Mouse (Mus musculus): ENCODE measurements around the gene Olfr654. TPM values are rescaled to one million over a fixed set of nuclear protein-coding genes. Genes with fewer than 3 reads are reported as not detected.

Gene Olfr654
- polyA plus RNA-seq (2014; fragmentation: Nextera tagmentation; extraction: Ambion mirVana), result not detected in 2 replicates

DNA sequence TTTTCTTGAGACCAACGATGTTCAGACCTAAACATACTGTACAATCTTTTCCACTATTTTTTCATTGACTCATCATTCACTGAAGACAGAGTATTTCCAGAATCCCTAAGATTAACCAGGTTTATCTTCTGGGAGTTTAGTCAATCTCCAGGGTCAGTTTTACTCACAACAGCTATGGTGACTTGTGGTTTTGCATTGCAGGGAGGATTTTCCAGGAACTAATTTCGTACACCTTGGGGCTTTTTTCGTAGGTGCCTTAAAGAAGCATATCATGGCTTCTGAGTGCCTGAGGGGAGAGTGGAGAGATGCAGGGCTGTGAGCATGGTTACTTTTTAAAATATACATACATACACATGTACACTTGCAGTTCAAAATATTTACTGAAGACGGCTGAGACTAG, at the start of gene Olfr654:
Olfr654 (plus strand) TSS at position 301 of the 400 bp plus-strand sequence.
- no peak within 1 kb of the TSS for H3K27ac ChIP-seq (ENCODE audit: low read depth)
- WGBS, result 68% methylated on average over 4 of the region's 4 CpGs
- DNase-seq (ENCODE audit: low spot score) (no peak), ATAC-seq (replicated peaks; ENCODE audit: low FRiP score, low TSS enrichment, low read depth) (no peak)
- no peaks in the 10 kb centered on the region for H3K27me3 ChIP-seq (replicated peaks; ENCODE audit: control insufficient read depth, insufficient read depth, low read length)
- no peak within 1 kb of the TSS for H3K4me3 ChIP-seq (ENCODE audit: low read depth, low read length)
- no peaks in the 10 kb centered on the region for H3K4me1 ChIP-seq (replicated peaks; ENCODE audit: control insufficient read depth, insufficient read depth, low read length)
- no peaks in the 10 kb centered on the region for H3K9me3 ChIP-seq (ENCODE audit: control insufficient read depth, low read length)
- no peaks in the 10 kb centered on the region for H3K36me3 ChIP-seq (ENCODE audit: control insufficient read depth, insufficient read depth, low read length)
- H3K4me2 ChIP-seq (ENCODE audit: low read length), result no peak within 1 kb of the TSS
- H3K9ac ChIP-seq (ENCODE audit: low read length), result no peak within 1 kb of the TSS

DNA sequence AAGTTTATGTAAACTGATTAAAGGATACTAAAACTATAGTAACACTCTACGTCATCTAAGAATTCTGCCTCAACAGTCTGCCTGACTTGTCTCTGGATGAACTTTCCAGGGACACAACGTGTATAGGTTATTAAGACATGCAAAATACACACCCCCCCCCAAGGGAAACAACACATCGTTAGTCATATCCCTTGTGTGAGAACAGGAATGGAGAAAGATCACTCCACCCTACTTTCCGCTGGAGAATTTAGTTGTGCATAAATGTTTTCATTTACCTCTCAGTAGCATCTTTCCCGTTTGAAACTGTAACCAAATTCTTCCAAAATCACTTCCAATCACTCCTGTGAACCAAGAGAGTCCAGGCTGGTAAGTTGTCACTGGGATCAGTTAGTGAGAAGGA, 37.0 kb upstream of the Olfr654 start, which contains the start of gene Olfr651:
Olfr651 (plus strand) TSS at position 301 of the 400 bp plus-strand sequence.
- H3K9me3 ChIP-seq (ENCODE audit: control insufficient read depth, low read length), result no peaks in the 10 kb centered on the region
- no peak for ATAC-seq (replicated peaks; ENCODE audit: low FRiP score, low TSS enrichment, low read depth)
- no peak within 1 kb of the TSS for H3K27ac ChIP-seq (ENCODE audit: low read depth)
- H3K4me3 ChIP-seq (ENCODE audit: low read depth, low read length), result no peak within 1 kb of the TSS
- no peaks in the 10 kb centered on the region for H3K27me3 ChIP-seq (replicated peaks; ENCODE audit: control insufficient read depth, insufficient read depth, low read length)
- H3K4me2 ChIP-seq (ENCODE audit: low read length), result no peak within 1 kb of the TSS
- WGBS, result 68% methylated on average over 5 of the region's 5 CpGs
- no peaks in the 10 kb centered on the region for H3K4me1 ChIP-seq (replicated peaks; ENCODE audit: control insufficient read depth, insufficient read depth, low read length)
- no peak within 1 kb of the TSS for H3K9ac ChIP-seq (ENCODE audit: low read length)
- DNase-seq (ENCODE audit: low spot score), result no peak
- H3K36me3 ChIP-seq (ENCODE audit: control insufficient read depth, insufficient read depth, low read length), result no peaks in the 10 kb centered on the region

DNA sequence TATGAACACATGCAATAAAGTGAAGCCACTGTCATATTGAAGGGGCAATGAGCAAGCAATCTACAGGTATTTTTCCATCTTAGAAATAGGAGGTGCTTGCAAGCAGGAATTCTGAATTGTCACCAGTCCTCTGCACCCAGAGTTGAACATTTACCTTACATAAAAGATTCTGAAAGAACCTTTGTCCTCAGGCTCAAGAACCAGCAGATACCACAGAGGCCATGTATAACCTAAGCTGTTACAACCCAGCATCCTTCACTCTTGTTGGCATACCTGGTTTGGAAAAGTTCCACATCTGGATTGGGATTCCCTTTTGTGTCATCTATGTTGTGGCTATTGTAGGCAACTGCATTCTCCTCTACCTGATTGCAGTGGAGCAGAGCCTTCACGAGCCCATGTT, 34.1 kb upstream of the Olfr654 start:
- H3K27me3 ChIP-seq (replicated peaks; ENCODE audit: control insufficient read depth, insufficient read depth, low read length), result no peaks in the 10 kb centered on the region
- ATAC-seq (replicated peaks; ENCODE audit: low FRiP score, low TSS enrichment, low read depth), result no peak
- no peaks in the 10 kb centered on the region for H3K36me3 ChIP-seq (ENCODE audit: control insufficient read depth, insufficient read depth, low read length)
- H3K4me2 ChIP-seq (ENCODE audit: low read length), result no peak overlapping the region
- H3K27ac ChIP-seq (ENCODE audit: low read depth), result no peak overlapping the region
- DNase-seq (ENCODE audit: low spot score), result no peak
- no peak overlapping the region for H3K4me3 ChIP-seq (ENCODE audit: low read depth, low read length)
- H3K9me3 ChIP-seq (ENCODE audit: control insufficient read depth, low read length), result no peaks in the 10 kb centered on the region
- 77% methylated on average over 1 of the region's 1 CpGs for WGBS
- H3K4me1 ChIP-seq (replicated peaks; ENCODE audit: control insufficient read depth, insufficient read depth, low read length), result no peaks in the 10 kb centered on the region
- no peak overlapping the region for H3K9ac ChIP-seq (ENCODE audit: low read length)

DNA sequence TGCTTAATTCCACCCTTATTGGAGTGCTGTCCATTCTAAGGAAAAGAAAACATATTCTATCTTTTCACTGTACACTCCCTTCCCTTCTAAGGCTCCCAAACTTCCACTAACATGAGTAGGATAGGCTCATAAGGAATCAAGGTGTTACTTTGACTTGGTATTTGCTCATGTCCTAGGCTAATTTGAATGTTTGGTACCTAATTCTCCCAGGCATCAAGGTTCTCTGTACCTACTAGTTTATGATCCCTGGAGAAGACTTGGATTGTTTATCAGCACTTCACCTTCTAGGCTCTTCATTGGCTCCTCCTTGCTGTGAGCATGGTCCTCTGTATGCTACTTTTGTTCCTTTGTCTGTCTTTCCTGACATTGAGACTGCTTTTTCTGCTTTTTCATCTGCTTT, 26.2 kb upstream of the Olfr654 start, which contains the start of gene Olfr652:
Olfr652 (plus strand) TSS at position 301 of the 400 bp plus-strand sequence.
- Histone ChIP-seq H3K9me3 (ENCODE audit: control insufficient read depth, low read length) (no peaks in the 10 kb centered on the region), H3K27ac (ENCODE audit: low read depth) (no peak within 1 kb of the TSS), H3K27me3 (replicated peaks; ENCODE audit: control insufficient read depth, insufficient read depth, low read length) (no peaks in the 10 kb centered on the region), H3K4me2 (ENCODE audit: low read length) (no peak within 1 kb of the TSS), H3K9ac (ENCODE audit: low read length) (no peak within 1 kb of the TSS), H3K4me3 (ENCODE audit: low read depth, low read length) (no peak within 1 kb of the TSS), H3K4me1 (replicated peaks; ENCODE audit: control insufficient read depth, insufficient read depth, low read length) (no peaks in the 10 kb centered on the region), H3K36me3 (ENCODE audit: control insufficient read depth, insufficient read depth, low read length) (no peaks in the 10 kb centered on the region)
- DNase-seq (ENCODE audit: low spot score) (no peak), ATAC-seq (replicated peaks; ENCODE audit: low FRiP score, low TSS enrichment, low read depth) (no peak)

DNA sequence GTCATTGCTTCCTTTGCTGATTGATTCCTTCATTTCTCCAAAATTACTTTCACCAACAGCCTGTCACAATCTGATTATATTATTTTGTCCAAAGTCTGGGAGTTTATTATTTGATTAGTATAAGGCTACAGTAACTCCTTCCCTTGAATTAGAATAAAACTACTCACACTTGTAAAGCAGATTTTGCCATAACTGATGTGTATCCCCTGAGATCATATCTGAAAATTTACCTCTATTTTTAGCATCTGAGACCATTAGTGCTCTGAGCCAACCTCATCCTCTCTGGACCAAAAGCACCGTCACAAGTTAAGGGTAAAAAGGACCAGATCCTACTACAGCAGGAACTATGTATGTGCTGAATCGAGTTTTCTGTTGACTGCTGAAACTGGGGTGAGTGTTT, 9.8 kb upstream of the Olfr654 start, which contains the start of gene Olfr653:
Olfr653 (plus strand) TSS at position 301 of the 400 bp plus-strand sequence.
- H3K4me1 ChIP-seq (replicated peaks; ENCODE audit: control insufficient read depth, insufficient read depth, low read length), result no peaks in the 10 kb centered on the region
- H3K27ac ChIP-seq (ENCODE audit: low read depth), result no peak within 1 kb of the TSS
- WGBS, result 63% methylated on average over 2 of the region's 2 CpGs
- DNase-seq (ENCODE audit: low spot score) (no peak), ATAC-seq (replicated peaks; ENCODE audit: low FRiP score, low TSS enrichment, low read depth) (no peak)
- H3K4me3 ChIP-seq (ENCODE audit: low read depth, low read length), result no peak within 1 kb of the TSS
- no peaks in the 10 kb centered on the region for H3K27me3 ChIP-seq (replicated peaks; ENCODE audit: control insufficient read depth, insufficient read depth, low read length)
- H3K9ac ChIP-seq (ENCODE audit: low read length), result no peak within 1 kb of the TSS
- no peak within 1 kb of the TSS for H3K4me2 ChIP-seq (ENCODE audit: low read length)
- H3K9me3 ChIP-seq (ENCODE audit: control insufficient read depth, low read length), result no peaks in the 10 kb centered on the region
- no peaks in the 10 kb centered on the region for H3K36me3 ChIP-seq (ENCODE audit: control insufficient read depth, insufficient read depth, low read length)

DNA sequence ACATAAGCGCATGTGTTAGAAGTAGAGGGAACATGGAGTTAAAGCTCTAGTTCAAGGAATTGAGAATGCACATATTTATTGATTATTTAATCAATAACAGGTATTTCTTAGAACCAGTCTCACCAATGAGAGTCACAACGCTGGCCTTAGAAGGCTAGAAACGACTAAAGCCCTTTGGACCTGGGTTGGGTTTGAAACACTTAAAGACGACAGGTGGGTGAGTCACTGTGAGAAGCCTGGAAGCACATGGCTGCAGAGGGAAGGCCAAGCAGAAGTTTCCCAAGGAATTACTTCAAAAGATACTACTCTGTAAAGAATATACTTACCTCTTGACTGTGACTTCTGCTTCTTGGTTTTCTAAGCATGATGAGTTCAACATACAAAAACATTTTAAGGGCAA, 6.0 kb upstream of the Olfr654 start:
- no peaks in the 10 kb centered on the region for H3K4me1 ChIP-seq (replicated peaks; ENCODE audit: control insufficient read depth, insufficient read depth, low read length)
- ATAC-seq (replicated peaks; ENCODE audit: low FRiP score, low TSS enrichment, low read depth) (no peak), DNase-seq (ENCODE audit: low spot score) (no peak)
- H3K27ac ChIP-seq (ENCODE audit: low read depth), result no peak overlapping the region
- no peak overlapping the region for H3K4me2 ChIP-seq (ENCODE audit: low read length)
- no peaks in the 10 kb centered on the region for H3K9me3 ChIP-seq (ENCODE audit: control insufficient read depth, low read length)
- WGBS, result 83% methylated on average over 4 of the region's 4 CpGs
- no peaks in the 10 kb centered on the region for H3K27me3 ChIP-seq (replicated peaks; ENCODE audit: control insufficient read depth, insufficient read depth, low read length)
- H3K9ac ChIP-seq (ENCODE audit: low read length), result no peak overlapping the region
- H3K4me3 ChIP-seq (ENCODE audit: low read depth, low read length), result no peak overlapping the region
- no peaks in the 10 kb centered on the region for H3K36me3 ChIP-seq (ENCODE audit: control insufficient read depth, insufficient read depth, low read length)

DNA sequence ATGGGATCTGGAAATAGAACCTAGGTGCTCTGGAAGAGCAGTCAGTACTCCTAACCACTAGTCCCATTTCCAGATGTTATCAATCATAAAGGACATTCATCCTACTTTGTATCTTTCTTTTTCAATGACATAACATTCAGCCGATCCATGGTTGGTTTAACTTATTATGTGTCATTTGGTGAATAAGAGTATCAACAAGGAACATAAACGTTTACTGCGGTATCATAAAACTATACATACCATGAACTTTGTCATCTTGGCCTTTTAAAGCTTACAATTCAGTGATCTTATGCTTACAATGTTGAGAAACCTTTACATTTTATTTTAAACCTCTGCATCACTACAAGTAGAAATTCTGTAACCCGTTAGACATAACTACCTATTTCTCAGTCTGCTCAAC, 5.4 kb upstream of the Olfr654 start:
- H3K4me2 ChIP-seq (ENCODE audit: low read length), result no peak overlapping the region
- DNase-seq (ENCODE audit: low spot score), result no peak
- no peak for ATAC-seq (replicated peaks; ENCODE audit: low FRiP score, low TSS enrichment, low read depth)
- H3K27me3 ChIP-seq (replicated peaks; ENCODE audit: control insufficient read depth, insufficient read depth, low read length), result no peaks in the 10 kb centered on the region
- WGBS, result 75% methylated on average over 4 of the region's 4 CpGs
- H3K9me3 ChIP-seq (ENCODE audit: control insufficient read depth, low read length), result no peaks in the 10 kb centered on the region
- H3K4me1 ChIP-seq (replicated peaks; ENCODE audit: control insufficient read depth, insufficient read depth, low read length), result no peaks in the 10 kb centered on the region
- no peak overlapping the region for H3K9ac ChIP-seq (ENCODE audit: low read length)
- H3K4me3 ChIP-seq (ENCODE audit: low read depth, low read length), result no peak overlapping the region
- H3K27ac ChIP-seq (ENCODE audit: low read depth), result no peak overlapping the region
- no peaks in the 10 kb centered on the region for H3K36me3 ChIP-seq (ENCODE audit: control insufficient read depth, insufficient read depth, low read length)

DNA sequence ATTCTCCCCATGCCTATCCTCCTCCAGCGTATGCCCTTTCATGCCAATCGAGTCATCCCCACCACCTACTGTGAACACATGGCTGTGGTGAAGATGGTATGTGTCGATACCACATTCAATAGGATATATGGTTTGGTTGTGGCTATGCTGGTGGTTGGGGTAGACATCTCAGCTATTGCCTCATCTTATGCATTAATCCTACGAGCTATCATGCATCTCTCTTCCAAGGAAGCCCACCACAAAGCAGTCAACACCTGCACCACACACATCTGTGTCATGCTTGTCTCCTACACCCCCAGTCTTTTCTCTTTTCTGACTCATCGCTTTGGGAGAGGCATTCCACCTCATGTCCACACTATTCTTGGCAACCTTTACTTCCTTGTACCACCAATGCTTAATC, 1.4 kb downstream of the Olfr654 start:
- H3K4me2 ChIP-seq (ENCODE audit: low read length), result no peak overlapping the region
- no peaks in the 10 kb centered on the region for H3K9me3 ChIP-seq (ENCODE audit: control insufficient read depth, low read length)
- no peak overlapping the region for H3K9ac ChIP-seq (ENCODE audit: low read length)
- ATAC-seq (replicated peaks; ENCODE audit: low FRiP score, low TSS enrichment, low read depth) (no peak), DNase-seq (ENCODE audit: low spot score) (no peak)
- H3K27ac ChIP-seq (ENCODE audit: low read depth), result no peak overlapping the region
- WGBS, result 86% methylated on average over 5 of the region's 5 CpGs
- no peaks in the 10 kb centered on the region for H3K4me1 ChIP-seq (replicated peaks; ENCODE audit: control insufficient read depth, insufficient read depth, low read length)
- H3K36me3 ChIP-seq (ENCODE audit: control insufficient read depth, insufficient read depth, low read length), result no peaks in the 10 kb centered on the region
- no peak overlapping the region for H3K4me3 ChIP-seq (ENCODE audit: low read depth, low read length)
- H3K27me3 ChIP-seq (replicated peaks; ENCODE audit: control insufficient read depth, insufficient read depth, low read length), result no peaks in the 10 kb centered on the region

DNA sequence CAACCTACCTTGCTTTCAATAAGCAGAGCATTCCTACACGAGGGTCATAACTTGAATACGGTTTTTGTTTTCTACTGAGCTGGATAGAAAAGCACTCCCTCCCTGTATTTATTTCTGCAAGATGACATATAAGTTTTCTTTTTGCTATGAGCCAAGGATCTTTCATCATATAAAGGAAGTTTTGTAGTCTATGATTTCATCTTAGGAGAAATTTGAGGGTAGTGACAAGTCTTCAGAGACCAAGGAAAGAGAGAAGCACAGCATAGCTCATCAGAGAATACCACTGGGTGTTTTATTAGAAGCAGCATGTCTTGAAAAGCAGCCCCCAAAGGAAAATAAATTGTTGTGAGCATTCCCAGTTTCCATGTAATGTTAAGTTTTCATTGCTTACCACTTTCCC, 14.9 kb downstream of the Olfr654 start, which contains the start of gene Olfr655:
Olfr655 (minus strand) TSS at position 101 of the 400 bp plus-strand sequence.
- H3K9ac ChIP-seq (ENCODE audit: low read length), result no peak within 1 kb of the TSS
- no peak within 1 kb of the TSS for H3K27ac ChIP-seq (ENCODE audit: low read depth)
- no peaks in the 10 kb centered on the region for H3K9me3 ChIP-seq (ENCODE audit: control insufficient read depth, low read length)
- no peak for DNase-seq (ENCODE audit: low spot score)
- H3K4me1 ChIP-seq (replicated peaks; ENCODE audit: control insufficient read depth, insufficient read depth, low read length), result no peaks in the 10 kb centered on the region
- WGBS, result 91% methylated on average over 2 of the region's 2 CpGs
- ATAC-seq (replicated peaks; ENCODE audit: low FRiP score, low TSS enrichment, low read depth), result no peak
- H3K27me3 ChIP-seq (replicated peaks; ENCODE audit: control insufficient read depth, insufficient read depth, low read length), result no peaks in the 10 kb centered on the region
- no peak within 1 kb of the TSS for H3K4me2 ChIP-seq (ENCODE audit: low read length)
- no peaks in the 10 kb centered on the region for H3K36me3 ChIP-seq (ENCODE audit: control insufficient read depth, insufficient read depth, low read length)
- H3K4me3 ChIP-seq (ENCODE audit: low read depth, low read length), result no peak within 1 kb of the TSS

Measured in intestine, embryonic 14.5 days (tissue).